Mouse (Mus musculus): Measurements from ENCODE around the gene C7. TPM values are rescaled to one million over a fixed set of nuclear protein-coding genes. Genes with fewer than 3 reads are reported as not detected.

Gene C7
- not detected in 2 replicates for polyA plus RNA-seq (2012; ENCODE audit: insufficient read depth, insufficient read length, low replicate concordance, missing spikeins)

GRCm38 (mm10) chr15:5063635-5064034 lies at the start of gene C7:
Gene C7, minus strand, starts transcription at chr15:5063740.
- Histone ChIP-seq H3K4me1 (ENCODE audit: control insufficient read depth, insufficient read depth, low read length) (no peaks in the 10 kb centered on the region), H3K27ac (ENCODE audit: insufficient read depth, low read depth, low read length) (no peak within 1 kb of the TSS)
- TF ChIP-seq POLR2A (IDR thresholded peaks at IDR 0.05; ENCODE audit: insufficient read depth, low read depth, low read length) (no peak), CTCF (IDR thresholded peaks at IDR 0.05; ENCODE audit: insufficient read depth, low read depth, low read length) (no peak)

GRCm38 (mm10) chr15:5112651-5113050 lies 49.1 kb upstream of the C7 start:
- Histone ChIP-seq H3K4me1 (ENCODE audit: control insufficient read depth, insufficient read depth, low read length) (peaks cover 2% of the 10 kb centered on the region; the same call in 1 of the 2 replicates), H3K4me3 (ENCODE audit: insufficient read depth, low read depth, low read length) (no peak overlapping the region), H3K27ac (ENCODE audit: insufficient read depth, low read depth, low read length) (no peak overlapping the region)
- WGBS = 82% methylated on average over 3 of the region's 3 CpGs
- TF ChIP-seq POLR2A (IDR thresholded peaks at IDR 0.05; ENCODE audit: insufficient read depth, low read depth, low read length) = no peak
- TF ChIP-seq CTCF (IDR thresholded peaks at IDR 0.05; ENCODE audit: insufficient read depth, low read depth, low read length) = no peak

More at GRCm38 (mm10) chr15:5063635-5064034, at the start of gene C7:
- H3K4me3 ChIP-seq (ENCODE audit: insufficient read depth, low read depth, low read length) = no peak within 1 kb of the TSS

- 86% methylated on average over 3 of the region's 3 CpGs for WGBS
- H3K4me1 ChIP-seq (ENCODE audit: control insufficient read depth, insufficient read depth, low read length) = no peaks in the 10 kb centered on the region
- H3K4me3 ChIP-seq (ENCODE audit: insufficient read depth, low read depth, low read length) = no peak overlapping the region
- H3K27ac ChIP-seq (ENCODE audit: insufficient read depth, low read depth, low read length) = no peak overlapping the region
- TF ChIP-seq POLR2A (IDR thresholded peaks at IDR 0.05; ENCODE audit: insufficient read depth, low read depth, low read length) = no peak
- no peak for TF ChIP-seq CTCF (IDR thresholded peaks at IDR 0.05; ENCODE audit: insufficient read depth, low read depth, low read length)
These were observed 45.1 kb upstream of the C7 start for GRCm38 (mm10) chr15:5108655-5109040.

GRCm38 (mm10) chr15:5107686-5108654 lies 44.4 kb upstream of the C7 start, which contains the start of gene Card6:
Gene Card6, minus strand, starts transcription at chr15:5108539.
- 57% methylated on average over 21 of the region's 21 CpGs for WGBS
- Histone ChIP-seq H3K4me3 (ENCODE audit: insufficient read depth, low read depth, low read length) (peak within 1 kb of the TSS; percentile 21), H3K4me1 (ENCODE audit: control insufficient read depth, insufficient read depth, low read length) (no peaks in the 10 kb centered on the region), H3K27ac (ENCODE audit: insufficient read depth, low read depth, low read length) (0 out of 2 replicates have a peak within 1 kb of the TSS, but pooled peaks have one; percentile 26)
- TF ChIP-seq CTCF (IDR thresholded peaks at IDR 0.05; ENCODE audit: insufficient read depth, low read depth, low read length) (no peak), POLR2A (IDR thresholded peaks at IDR 0.05; ENCODE audit: insufficient read depth, low read depth, low read length) (no peak)

GRCm38 (mm10) chr15:5106293-5106692 lies 42.8 kb upstream of the C7 start:
- Histone ChIP-seq H3K4me1 (ENCODE audit: control insufficient read depth, insufficient read depth, low read length) (no peaks in the 10 kb centered on the region), H3K4me3 (ENCODE audit: insufficient read depth, low read depth, low read length) (no peak overlapping the region), H3K27ac (ENCODE audit: insufficient read depth, low read depth, low read length) (no peak overlapping the region)
- TF ChIP-seq CTCF (IDR thresholded peaks at IDR 0.05; ENCODE audit: insufficient read depth, low read depth, low read length) = no peak
- WGBS = 17% methylated on average over 2 of the region's 2 CpGs

GRCm38 (mm10) chr15:5105891-5106290 lies 42.4 kb upstream of the C7 start:
- TF ChIP-seq POLR2A (IDR thresholded peaks at IDR 0.05; ENCODE audit: insufficient read depth, low read depth, low read length) (no peak), CTCF (IDR thresholded peaks at IDR 0.05; ENCODE audit: insufficient read depth, low read depth, low read length) (no peak)
- Histone ChIP-seq H3K4me1 (ENCODE audit: control insufficient read depth, insufficient read depth, low read length) (no peaks in the 10 kb centered on the region), H3K27ac (ENCODE audit: insufficient read depth, low read depth, low read length) (no peak overlapping the region), H3K4me3 (ENCODE audit: insufficient read depth, low read depth, low read length) (no peak overlapping the region)
- 50% methylated on average over 6 of the region's 6 CpGs for WGBS

GRCm38 (mm10) chr15:5102312-5102711 lies 38.8 kb upstream of the C7 start:
- H3K4me3 ChIP-seq (ENCODE audit: insufficient read depth, low read depth, low read length) = no peak overlapping the region
- H3K27ac ChIP-seq (ENCODE audit: insufficient read depth, low read depth, low read length) = no peak overlapping the region
- H3K4me1 ChIP-seq (ENCODE audit: control insufficient read depth, insufficient read depth, low read length) = no peaks in the 10 kb centered on the region
- TF ChIP-seq CTCF (IDR thresholded peaks at IDR 0.05; ENCODE audit: insufficient read depth, low read depth, low read length) (no peak), POLR2A (IDR thresholded peaks at IDR 0.05; ENCODE audit: insufficient read depth, low read depth, low read length) (no peak)
- 93% methylated on average over 4 of the region's 4 CpGs for WGBS

- no peaks in the 10 kb centered on the region for H3K4me1 ChIP-seq (ENCODE audit: control insufficient read depth, insufficient read depth, low read length)
- WGBS = 95% methylated on average over 1 of the region's 1 CpGs
- no peak for TF ChIP-seq POLR2A (IDR thresholded peaks at IDR 0.05; ENCODE audit: insufficient read depth, low read depth, low read length)
- TF ChIP-seq CTCF (IDR thresholded peaks at IDR 0.05; ENCODE audit: insufficient read depth, low read depth, low read length) = no peak
- no peak overlapping the region for H3K4me3 ChIP-seq (ENCODE audit: insufficient read depth, low read depth, low read length)
- no peak overlapping the region for H3K27ac ChIP-seq (ENCODE audit: insufficient read depth, low read depth, low read length)
These were observed 33.8 kb upstream of the C7 start for GRCm38 (mm10) chr15:5097376-5097775.

- TF ChIP-seq POLR2A (IDR thresholded peaks at IDR 0.05; ENCODE audit: insufficient read depth, low read depth, low read length) (no peak), CTCF (IDR thresholded peaks at IDR 0.05; ENCODE audit: insufficient read depth, low read depth, low read length) (no peak)
- no peak overlapping the region for H3K27ac ChIP-seq (ENCODE audit: insufficient read depth, low read depth, low read length)
These were observed 32.2 kb upstream of the C7 start for GRCm38 (mm10) chr15:5095534-5096301.

More at GRCm38 (mm10) chr15:5095534-5096301, 32.2 kb upstream of the C7 start:
- H3K4me3 ChIP-seq (ENCODE audit: insufficient read depth, low read depth, low read length) = no peak overlapping the region
- 93% methylated on average over 11 of the region's 11 CpGs for WGBS
- H3K4me1 ChIP-seq (ENCODE audit: control insufficient read depth, insufficient read depth, low read length) = no peaks in the 10 kb centered on the region
